Mouse (Mus musculus) lung, postnatal 0 days (tissue): ENCODE data around the gene 1810030O07Rik.

ENCODE experiments used
- CTCF ChIP-seq: IDR thresholded peaks from 2 replicates; pipeline ENCODE4 v1.5.1; 2016; ENCODE audit warnings: antibody characterized with exemption, mild to moderate bottlenecking
- EP300 ChIP-seq: IDR thresholded peaks from 2 replicates; pipeline ENCODE4 v1.6.1; 2016; ENCODE audit warnings: antibody characterized with exemption, mild to moderate bottlenecking, control low read depth

- TF ChIP-seq CTCF, result no peak
- no peak for TF ChIP-seq EP300
These were observed 28.5 kb downstream of the 1810030O07Rik start for GRCm38 (mm10) chrX:12644976-12645375.
